Mouse (Mus musculus) midbrain, embryonic 10.5 days (tissue): ENCODE measurements at regions not wholly inside any gene's neighbourhood (a gene's known extent, or its start where the extent isn't known, plus 50 kb on each side); places are given as distances from the start of the nearest gene placed in this dataset.
"Not testable (repeated sequence)": the region's sequence is repeated elsewhere in the genome, so short reads cannot be mapped to it uniquely, and the experiment has no call there.

ENCODE experiments used
- DNase-seq: peaks from one replicate; pipeline ENCODE4 v3.0.0-alpha.2; 2017; ENCODE audit warnings: low spot score
- H3K27ac ChIP-seq: fragments of 300-500 bp; sonication (generic); replicated peaks from 2 replicates; pipeline ENCODE4 v1.5.1; 2016; ENCODE audit warnings: mild to moderate bottlenecking
- H3K27me3 ChIP-seq: fragments of 300-500 bp; sonication (generic); 2 replicates; pipeline ENCODE4 v1.6.1; 2016; ENCODE audit warnings: low read depth, mild to moderate bottlenecking; ENCODE audit not compliant: poor library complexity, severe bottlenecking
- H3K36me3 ChIP-seq: fragments of 300-500 bp; sonication (generic); 2 replicates; pipeline ENCODE4 v1.6.1; 2016; ENCODE audit warnings: mild to moderate bottlenecking, moderate library complexity
- H3K4me1 ChIP-seq: fragments of 300-500 bp; sonication (generic); 2 replicates; pipeline ENCODE4 v1.6.1; 2016
- H3K4me3 ChIP-seq: fragments of 300-500 bp; sonication (generic); 2 replicates; pipeline ENCODE4 v1.5.1; 2016; ENCODE audit warnings: mild to moderate bottlenecking, moderate library complexity
- H3K9me3 ChIP-seq: fragments of 300-500 bp; sonication (generic); replicated peaks from 2 replicates; pipeline ENCODE4 v1.6.1; 2016; ENCODE audit warnings: mild to moderate bottlenecking
- WGBS: fragments of 180-500 bp; shearing (Covaris S2); methylation state at CpG from one replicate; pipeline ENCODE4 v1.1.7; 2016; 5-methylcytosine and 5-hydroxymethylcytosine counted together

DNA sequence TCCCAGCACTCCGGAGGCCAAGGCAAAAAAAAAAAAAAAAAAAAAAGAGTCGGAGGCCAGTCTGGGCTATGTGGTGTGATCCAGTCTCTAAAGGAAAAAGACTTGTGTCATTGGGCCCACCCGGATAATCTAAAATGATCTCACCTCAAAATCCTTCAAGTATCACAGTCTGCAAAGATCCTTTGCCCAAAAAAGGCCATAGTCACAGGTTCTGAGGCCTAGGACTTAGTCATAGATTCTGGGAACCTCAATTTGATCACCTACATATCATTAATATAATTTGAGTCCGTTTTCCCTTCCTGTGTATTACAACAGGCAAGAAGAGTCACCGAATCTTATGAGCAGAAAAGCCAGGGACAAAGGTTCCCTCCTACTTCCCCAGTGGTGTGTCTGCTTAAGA, 98.3 kb upstream of the Rad23b start:
- Histone ChIP-seq H3K4me3 (no peak overlapping the region), H3K27me3 (peaks cover 22% of the 10 kb centered on the region), H3K9me3 (peaks cover 4% of the 10 kb centered on the region; the same call in 1 of the 2 replicates), H3K27ac (no peak overlapping the region), H3K4me1 (peaks cover 40% of the 10 kb centered on the region), H3K36me3 (no peaks in the 10 kb centered on the region)
- 80% methylated on average over 5 of the region's 5 CpGs for WGBS
- no peak for DNase-seq

DNA sequence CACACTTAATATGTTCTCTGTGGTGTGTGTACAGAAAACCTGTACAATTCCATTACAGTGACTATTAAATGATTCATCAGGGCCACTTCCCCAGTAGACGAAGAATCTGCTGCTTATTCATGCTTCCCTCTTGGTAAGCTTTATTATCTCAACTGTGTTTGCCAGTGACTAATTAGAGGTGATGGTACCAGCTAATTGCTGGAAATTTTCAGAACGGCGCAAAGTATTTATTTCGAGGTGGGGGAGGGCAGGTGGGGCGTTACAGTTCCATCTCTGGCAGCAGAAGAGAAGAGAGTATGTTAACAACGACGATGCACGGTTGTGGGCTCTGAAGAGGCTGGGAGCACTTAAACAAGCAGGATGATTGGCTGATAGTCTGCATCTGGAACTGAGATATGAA, 96.1 kb upstream of the Rad23b start:
- no peak for DNase-seq
- H3K4me1 ChIP-seq = peaks cover 25% of the 10 kb centered on the region
- H3K27ac ChIP-seq = no peak overlapping the region
- H3K36me3 ChIP-seq = no peaks in the 10 kb centered on the region
- H3K9me3 ChIP-seq = peaks cover 4% of the 10 kb centered on the region; the same call in 1 of the 2 replicates
- peaks cover 21% of the 10 kb centered on the region for H3K27me3 ChIP-seq
- 94% methylated on average over 8 of the region's 8 CpGs for WGBS
- no peak overlapping the region for H3K4me3 ChIP-seq

DNA sequence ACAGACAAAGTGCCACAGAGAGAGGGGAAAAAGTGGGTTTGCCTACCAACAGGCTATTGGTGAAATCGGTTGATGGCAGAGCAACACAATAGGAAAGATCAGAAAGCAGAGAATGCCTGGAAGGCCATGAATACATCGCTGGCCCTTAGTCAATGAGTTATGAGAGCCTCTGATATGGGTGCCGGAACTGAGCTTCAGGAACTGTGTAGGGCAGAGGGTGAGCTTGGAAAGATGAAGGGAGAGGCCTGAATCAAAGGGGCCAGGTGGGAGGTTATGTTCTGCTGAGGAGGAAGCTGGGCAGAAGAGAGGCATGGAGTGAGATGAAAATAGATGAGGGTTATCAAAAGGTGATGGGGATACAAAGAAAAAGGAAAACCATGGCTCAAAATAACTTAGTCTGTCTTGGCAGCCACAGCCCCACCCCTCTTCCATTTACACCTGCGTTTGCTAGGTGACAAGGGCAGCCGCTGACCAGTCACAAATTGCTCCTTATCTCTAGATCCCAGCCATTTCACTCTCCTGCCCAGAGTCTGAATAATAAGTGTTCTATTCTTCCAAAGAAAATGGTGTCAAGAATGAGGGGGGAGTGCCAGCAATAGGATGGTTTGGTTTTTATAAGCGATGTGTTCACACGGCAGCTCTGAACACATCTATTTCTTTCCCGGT, 77.7 kb upstream of the Rad23b start:
- WGBS = 91% methylated on average over 8 of the region's 8 CpGs
- Histone ChIP-seq H3K4me3 (no peak overlapping the region), H3K27me3 (no peaks in the 10 kb centered on the region), H3K27ac (no peak overlapping the region), H3K9me3 (peaks cover 3% of the 10 kb centered on the region; the same call in 1 of the 2 replicates), H3K4me1 (peaks cover 10% of the 10 kb centered on the region), H3K36me3 (no peaks in the 10 kb centered on the region)
- no peak for DNase-seq

DNA sequence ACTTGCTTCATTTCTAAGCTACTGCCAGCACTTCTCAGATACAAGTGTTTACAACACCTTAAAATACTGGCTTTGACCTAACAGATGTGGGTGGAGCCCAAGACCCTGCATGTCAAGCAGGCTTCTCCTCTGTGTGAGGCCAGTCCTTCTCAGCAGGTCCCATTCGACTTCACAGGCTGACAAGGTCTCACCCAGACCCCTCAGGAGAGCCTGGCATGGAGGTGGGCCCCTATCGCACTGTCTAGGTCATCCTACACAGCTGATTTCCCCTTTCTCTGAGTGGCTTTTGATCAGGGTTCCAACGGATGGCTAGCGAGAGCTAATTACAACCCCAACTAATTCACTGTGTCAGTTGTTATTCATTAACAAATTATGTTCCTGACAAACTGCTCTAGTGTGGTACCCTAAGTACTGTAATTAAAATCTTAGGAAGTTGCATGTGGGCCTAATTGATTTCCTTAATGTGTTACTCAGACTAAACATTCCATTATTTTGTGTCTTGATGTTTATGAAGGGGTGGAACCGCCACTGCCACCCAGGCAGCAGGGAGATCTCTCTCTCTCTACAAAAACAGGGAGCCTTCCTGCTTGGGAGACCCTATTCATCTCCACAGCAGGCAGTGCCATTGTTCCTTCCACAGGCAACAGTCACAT, 73.4 kb upstream of the Rad23b start:
- H3K27ac ChIP-seq = 0 out of 2 replicates have a peak overlapping the region, but pooled peaks have one; percentile 5
- no peak for DNase-seq
- no peaks in the 10 kb centered on the region for H3K36me3 ChIP-seq
- H3K4me1 ChIP-seq = peaks cover 13% of the 10 kb centered on the region
- 19% methylated on average over 5 of the region's 5 CpGs for WGBS
- no peak overlapping the region for H3K4me3 ChIP-seq
- no peaks in the 10 kb centered on the region for H3K9me3 ChIP-seq
- no peaks in the 10 kb centered on the region for H3K27me3 ChIP-seq

DNA sequence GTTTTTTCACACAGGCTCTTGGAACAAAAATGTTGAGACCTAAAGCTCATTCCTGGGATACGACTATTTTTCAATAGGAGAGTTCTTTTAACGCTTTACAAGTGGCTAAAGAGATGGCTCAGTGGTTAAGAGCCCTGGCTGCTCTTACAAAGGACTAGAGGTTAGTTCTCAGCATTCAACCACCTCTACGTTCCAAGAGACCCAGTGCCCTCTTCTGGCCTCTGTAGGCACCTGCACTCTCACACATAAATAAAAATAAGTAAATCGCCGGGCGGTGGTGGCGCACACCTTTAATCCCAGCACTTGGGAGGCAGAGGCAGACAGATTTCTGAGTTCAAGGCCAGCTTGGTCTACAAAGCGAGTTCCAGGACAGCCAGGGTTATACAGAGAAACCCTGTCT, 70.5 kb upstream of the Rad23b start:
- not testable (repeated sequence) for DNase-seq, H3K27me3 ChIP-seq, H3K27ac ChIP-seq, H3K9me3 ChIP-seq, H3K4me3 ChIP-seq, H3K36me3 ChIP-seq
- 91% methylated on average over 8 of the region's 8 CpGs for WGBS
- H3K4me1 ChIP-seq = peaks cover 13% of the 10 kb centered on the region

DNA sequence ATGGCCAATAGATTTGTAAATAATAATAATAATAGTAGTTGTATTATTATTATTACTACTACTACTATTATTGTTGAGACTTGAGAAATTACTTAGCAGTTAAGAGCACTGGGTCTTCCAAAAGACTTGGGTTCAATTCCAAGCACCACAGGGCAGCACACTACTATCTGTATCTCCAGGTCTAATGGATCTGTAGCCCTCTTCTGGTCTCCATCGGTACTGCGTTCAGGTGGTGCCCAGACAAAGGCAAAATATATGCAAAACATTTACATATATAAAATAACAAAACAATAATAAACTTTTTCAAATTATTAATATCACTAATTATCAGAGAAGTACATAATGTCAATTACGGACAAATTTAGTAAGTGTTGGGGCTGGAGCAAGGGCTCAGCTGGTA, 69.1 kb upstream of the Rad23b start:
- Histone ChIP-seq H3K4me3 (no peak overlapping the region), H3K4me1 (peaks cover 13% of the 10 kb centered on the region), H3K27ac (no peak overlapping the region), H3K9me3 (no peaks in the 10 kb centered on the region), H3K27me3 (no peaks in the 10 kb centered on the region), H3K36me3 (no peaks in the 10 kb centered on the region)
- 89% methylated on average over 3 of the region's 3 CpGs for WGBS
- no peak for DNase-seq

DNA sequence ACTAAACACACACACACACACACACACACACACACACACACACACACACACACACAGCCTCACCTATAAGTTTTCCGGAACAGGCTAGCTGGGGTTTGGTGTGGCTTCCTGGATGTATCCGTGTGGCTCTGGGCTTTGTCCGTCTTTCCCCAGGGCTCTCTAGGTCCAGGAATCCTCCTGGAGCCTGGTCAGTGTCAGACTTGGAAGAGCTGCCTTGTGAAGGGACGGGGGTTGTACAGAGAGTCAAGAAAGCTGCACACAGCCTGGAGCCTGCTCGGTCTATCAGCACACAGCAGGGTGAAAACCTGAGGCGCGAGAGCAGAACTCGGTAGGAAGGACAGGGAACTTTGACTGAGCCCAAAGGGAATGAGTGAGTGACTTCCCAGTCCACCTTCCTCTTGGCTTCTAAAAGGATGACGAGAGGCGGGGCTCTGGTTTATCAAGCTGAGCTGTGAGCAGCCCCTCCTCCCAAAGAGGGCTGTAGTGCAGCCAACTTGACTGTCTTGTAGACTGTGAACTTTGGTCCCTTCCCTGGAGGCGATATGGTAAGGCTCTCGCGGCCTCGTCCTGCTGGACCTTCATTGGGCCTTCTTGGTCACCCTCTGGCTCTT, 68.3 kb upstream of the Rad23b start:
- Histone ChIP-seq H3K4me3 (no peak overlapping the region), H3K9me3 (no peaks in the 10 kb centered on the region), H3K27me3 (no peaks in the 10 kb centered on the region), H3K36me3 (no peaks in the 10 kb centered on the region), H3K27ac (no peak overlapping the region), H3K4me1 (peaks cover 8% of the 10 kb centered on the region)
- no peak for DNase-seq
- 72% methylated on average over 14 of the region's 14 CpGs for WGBS

DNA sequence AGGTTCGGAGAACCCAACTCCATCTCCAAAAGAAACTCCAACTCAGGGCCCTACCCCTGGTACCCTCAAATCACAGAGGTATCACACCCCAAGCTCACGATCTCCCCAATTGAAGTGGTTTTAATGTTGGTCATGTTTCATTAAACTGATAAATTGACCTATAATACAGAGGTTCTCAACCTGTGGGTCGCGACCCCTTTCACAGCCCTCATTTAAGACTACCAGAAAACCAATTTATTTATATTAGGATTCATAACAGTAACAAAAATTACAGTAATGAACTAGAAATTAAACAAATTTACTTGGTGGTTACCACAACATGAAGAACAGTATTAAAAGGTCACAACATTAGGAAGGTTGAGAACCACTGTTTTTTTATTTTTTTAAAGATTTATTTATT, 67.4 kb upstream of the Rad23b start:
- H3K27me3 ChIP-seq = no peaks in the 10 kb centered on the region
- 94% methylated on average over 4 of the region's 4 CpGs for WGBS
- no peak overlapping the region for H3K27ac ChIP-seq
- H3K9me3 ChIP-seq = no peaks in the 10 kb centered on the region
- no peaks in the 10 kb centered on the region for H3K4me1 ChIP-seq
- no peak overlapping the region for H3K4me3 ChIP-seq
- no peaks in the 10 kb centered on the region for H3K36me3 ChIP-seq
- no peak for DNase-seq

DNA sequence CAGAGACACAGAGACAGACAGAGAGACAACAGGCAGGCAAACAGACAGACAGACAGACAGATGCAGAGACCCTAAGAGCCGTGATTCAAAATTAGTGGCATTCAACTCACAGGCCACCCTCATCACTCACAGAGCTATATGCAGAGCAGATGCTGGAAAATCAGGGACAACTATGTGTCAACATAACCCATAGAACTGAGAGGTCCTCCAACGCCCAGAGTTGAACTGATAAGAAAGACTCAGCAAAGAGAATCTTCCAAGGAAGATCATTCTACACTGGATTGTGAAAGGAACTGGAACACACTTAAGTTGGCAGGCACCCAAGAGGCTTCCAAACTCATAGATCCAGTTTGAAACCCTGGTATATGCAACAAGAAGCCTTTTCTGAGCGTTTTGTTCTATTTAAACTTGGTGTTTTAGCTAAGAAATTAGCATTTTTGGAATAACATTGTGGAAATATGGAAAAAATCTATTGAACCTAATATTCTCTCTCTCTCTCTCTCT, 65.1 kb upstream of the Rad23b start:
- DNase-seq = no peak
- no peaks in the 10 kb centered on the region for H3K9me3 ChIP-seq
- H3K27ac ChIP-seq = no peak overlapping the region
- 80% methylated on average over 3 of the region's 3 CpGs for WGBS
- no peaks in the 10 kb centered on the region for H3K36me3 ChIP-seq
- H3K27me3 ChIP-seq = no peaks in the 10 kb centered on the region
- H3K4me3 ChIP-seq = no peak overlapping the region
- no peaks in the 10 kb centered on the region for H3K4me1 ChIP-seq

DNA sequence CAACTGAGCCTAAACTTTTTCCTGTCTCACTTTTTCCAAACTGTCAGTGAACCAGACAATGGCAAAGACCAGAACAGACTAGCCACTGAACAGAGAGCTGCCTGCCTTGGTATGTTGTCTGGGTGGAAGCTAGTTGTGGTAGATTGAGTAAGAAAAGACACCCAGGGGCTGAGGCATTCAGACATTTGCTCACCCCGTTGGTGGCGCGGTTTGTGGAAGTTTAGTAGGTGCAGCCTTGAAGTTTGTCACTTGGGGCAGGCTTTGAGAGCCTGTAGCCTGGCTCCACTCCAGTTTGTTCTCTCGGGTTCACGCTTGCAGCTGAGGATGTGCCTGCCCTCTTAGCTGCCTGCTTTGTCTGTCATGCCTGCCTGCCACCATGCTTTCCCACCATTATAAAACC, 64.2 kb upstream of the Rad23b start:
- H3K4me1 ChIP-seq = no peaks in the 10 kb centered on the region
- H3K27me3 ChIP-seq = no peaks in the 10 kb centered on the region
- no peaks in the 10 kb centered on the region for H3K36me3 ChIP-seq
- H3K27ac ChIP-seq = no peak overlapping the region; the same call in 1 of the 2 replicates
- H3K4me3 ChIP-seq = no peak overlapping the region
- no peak for DNase-seq
- 46% methylated on average over 5 of the region's 5 CpGs for WGBS
- H3K9me3 ChIP-seq = no peaks in the 10 kb centered on the region

DNA sequence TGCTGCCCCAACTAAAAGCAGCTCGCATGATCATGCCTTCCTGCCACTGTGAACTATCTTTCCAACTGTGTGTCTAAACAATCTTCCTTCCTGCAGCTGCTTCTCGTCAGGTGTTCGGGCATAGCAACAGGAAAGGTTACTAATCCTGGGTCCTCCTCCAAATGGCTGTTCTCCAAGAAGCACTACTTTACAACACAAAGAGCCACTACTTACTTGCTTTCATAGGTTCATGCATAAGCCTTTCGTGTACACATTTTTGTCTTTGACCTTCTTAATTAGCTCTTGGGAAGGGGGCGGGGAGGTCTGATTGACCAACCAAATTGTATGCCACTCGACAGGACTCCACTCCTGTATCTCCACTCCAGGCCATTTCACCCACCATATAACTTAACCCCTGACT, 61.4 kb upstream of the Rad23b start:
- Histone ChIP-seq H3K4me1 (peaks cover 10% of the 10 kb centered on the region), H3K4me3 (no peak overlapping the region), H3K36me3 (no peaks in the 10 kb centered on the region), H3K27me3 (no peaks in the 10 kb centered on the region), H3K27ac (no peak overlapping the region), H3K9me3 (no peaks in the 10 kb centered on the region)
- no peak for DNase-seq
- WGBS = 85% methylated on average over 6 of the region's 6 CpGs

DNA sequence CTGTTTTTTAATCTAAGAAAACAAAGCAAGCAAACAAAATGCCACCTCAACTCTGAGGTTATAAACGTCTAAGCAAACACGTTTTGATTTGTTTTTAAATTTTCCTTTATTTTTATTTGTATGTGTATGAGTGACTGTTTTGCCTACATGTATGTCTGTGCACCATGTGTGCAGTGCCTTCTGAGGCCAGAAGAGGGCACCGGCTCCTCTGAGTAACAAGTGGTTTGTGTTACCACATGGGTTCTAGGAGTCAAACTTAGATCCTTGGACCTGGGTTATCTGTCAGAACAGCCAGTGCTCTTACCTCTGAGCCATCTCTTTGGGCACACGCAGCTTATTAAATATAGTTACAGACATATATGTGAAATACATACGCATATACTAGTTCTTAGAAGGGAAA, 57.6 kb upstream of the Rad23b start:
- H3K27me3 ChIP-seq = no peaks in the 10 kb centered on the region
- H3K4me1 ChIP-seq = peaks cover 35% of the 10 kb centered on the region
- H3K36me3 ChIP-seq = no peaks in the 10 kb centered on the region
- 92% methylated on average over 5 of the region's 5 CpGs for WGBS
- H3K27ac ChIP-seq = no peak overlapping the region
- no peaks in the 10 kb centered on the region for H3K9me3 ChIP-seq
- H3K4me3 ChIP-seq = no peak overlapping the region
- DNase-seq = peak; percentile 28

DNA sequence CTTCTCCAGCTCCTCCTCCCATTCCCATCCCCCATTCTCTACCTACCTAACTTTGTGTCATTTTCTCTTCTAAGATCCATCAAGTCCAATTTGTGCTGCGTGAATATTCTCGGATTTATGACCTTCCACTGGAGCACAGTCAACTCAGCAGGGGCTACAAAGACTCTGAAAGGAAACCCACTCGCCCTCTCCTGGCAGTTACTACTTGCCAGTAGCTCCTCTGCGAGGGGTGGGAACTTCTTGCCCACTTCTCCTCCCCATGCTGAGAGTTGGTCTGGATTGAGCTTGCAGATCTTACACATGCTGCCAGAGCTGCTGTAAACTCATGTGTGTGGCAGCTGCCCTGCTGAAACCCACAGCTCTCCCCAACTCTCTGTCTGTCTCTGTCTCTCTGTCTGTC, 57.1 kb upstream of the Rad23b start:
- H3K4me1 ChIP-seq = peaks cover 35% of the 10 kb centered on the region
- no peaks in the 10 kb centered on the region for H3K27me3 ChIP-seq
- 28% methylated on average over 4 of the region's 4 CpGs for WGBS
- no peak overlapping the region for H3K4me3 ChIP-seq
- DNase-seq = no peak
- H3K36me3 ChIP-seq = no peaks in the 10 kb centered on the region
- no peaks in the 10 kb centered on the region for H3K9me3 ChIP-seq
- peak overlapping the region; percentile 87 for H3K27ac ChIP-seq
